Comparison of ENCODE assay signal across 12 mouse cellular contexts in the genomic region with DNA sequence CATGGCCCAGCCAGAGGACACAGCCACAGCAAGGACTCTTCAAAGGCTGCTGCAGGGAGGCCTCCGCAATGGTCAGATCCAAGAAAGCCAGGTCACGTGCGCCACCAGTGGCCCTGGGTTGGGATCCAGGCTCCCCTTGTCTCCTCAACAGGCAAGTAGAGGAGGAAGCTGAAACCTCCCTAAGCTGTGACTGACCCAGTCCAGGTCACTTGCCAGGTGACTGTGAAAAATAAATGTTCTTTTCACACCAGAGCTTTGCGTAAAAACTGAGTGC.
"Had no signal": no experiment of that assay in that cellular context is flagged by ENCODE, and none has a peak within 500 bp of the region (broad histone marks: within the 10 kb centered on the region; RNA-seq: fewer than 3 reads in every experiment).

No protein-coding gene starts in this region.

- H3K27ac ChIP-seq: kidney, postnatal 0 days; limb, embryonic 12.5 days; liver, embryonic 13.5 days; lung, embryonic 15.5 days; midbrain, embryonic 12.5 days; stomach, postnatal 0 days had no signal

- H3K27me3 ChIP-seq: liver, embryonic 13.5 days; lung, embryonic 15.5 days; midbrain, embryonic 12.5 days had no signal

- H3K36me3 ChIP-seq: limb, embryonic 12.5 days; liver, embryonic 13.5 days; lung, embryonic 15.5 days; midbrain, embryonic 12.5 days had no signal

- H3K4me2 ChIP-seq: limb, embryonic 12.5 days; liver, embryonic 13.5 days; lung, embryonic 15.5 days; midbrain, embryonic 12.5 days had no signal

- H3K4me1 ChIP-seq: limb, embryonic 12.5 days; liver, embryonic 13.5 days; lung, embryonic 15.5 days; midbrain, embryonic 12.5 days had no signal

- DNase-seq: kidney, postnatal 36 days; layer of hippocampus, adult 9-11 months; liver; liver, embryonic 13.5 days; liver, postnatal 0 days; thymus, postnatal 4 days had no signal

- H3K4me3 ChIP-seq: limb, embryonic 12.5 days; liver, embryonic 13.5 days; lung, embryonic 15.5 days; midbrain, embryonic 12.5 days had no signal

- H3K9ac ChIP-seq: limb, embryonic 12.5 days; liver, embryonic 13.5 days; liver, postnatal 0 days; lung, embryonic 15.5 days; midbrain, embryonic 12.5 days had no signal

- H3K9me3 ChIP-seq: limb, embryonic 12.5 days; liver, embryonic 13.5 days; lung, embryonic 15.5 days; midbrain, embryonic 12.5 days had no signal

- ATAC-seq: liver, postnatal 0 days; midbrain, embryonic 16.5 days had no signal
